Mouse (Mus musculus): ENCODE data around the gene P3h1. TPM values are rescaled to one million over a fixed set of nuclear protein-coding genes. Genes with fewer than 3 reads are reported as not detected.
A peak's percentile ranks its signal among the peaks of the same experiment; 100 is the strongest.
"Not testable (repeated sequence)": the region's sequence is repeated elsewhere in the genome, so short reads cannot be mapped to it uniquely, and the experiment has no call there.

Gene P3h1
- polyA plus RNA-seq, 1 experiment from 2014 or later = 34.0 TPM

- ATAC-seq (ENCODE audit: insufficient read depth, low FRiP score) = no peak
- 76% methylated on average over 15 of the region's 15 CpGs for WGBS
- no peaks in the 10 kb centered on the region for H3K27me3 ChIP-seq (ENCODE audit: control insufficient read depth, insufficient read depth, low read length)
- H3K9me3 ChIP-seq (replicated peaks; ENCODE audit: control insufficient read depth, low read length) = no peaks in the 10 kb centered on the region
- H3K27ac ChIP-seq (ENCODE audit: low read length) = no peak overlapping the region
- no peaks in the 10 kb centered on the region for H3K36me3 ChIP-seq (ENCODE audit: control insufficient read depth, insufficient read depth, low read length)
- no peak overlapping the region for H3K9ac ChIP-seq (ENCODE audit: low read length)
- no peaks in the 10 kb centered on the region for H3K4me1 ChIP-seq (ENCODE audit: control insufficient read depth, insufficient read depth, low read length)
- no peak overlapping the region for H3K4me3 ChIP-seq (replicated peaks; ENCODE audit: low read length)
- no peak overlapping the region for H3K4me2 ChIP-seq (ENCODE audit: low read depth, low read length)
Observed at GRCm38 (mm10) chr4:119259344-119260254, 26.9 kb downstream of the P3h1 start.

- no peak overlapping the region for H3K27ac ChIP-seq (ENCODE audit: low read length)
- H3K36me3 ChIP-seq (ENCODE audit: control insufficient read depth, insufficient read depth, low read length) = no peaks in the 10 kb centered on the region
- H3K9me3 ChIP-seq (replicated peaks; ENCODE audit: control insufficient read depth, low read length) = no peaks in the 10 kb centered on the region
- H3K4me2 ChIP-seq (ENCODE audit: low read depth, low read length) = no peak overlapping the region
- no peak for ATAC-seq (ENCODE audit: insufficient read depth, low FRiP score)
- 49% methylated on average over 7 of the region's 7 CpGs for WGBS
- H3K4me1 ChIP-seq (ENCODE audit: control insufficient read depth, insufficient read depth, low read length) = no peaks in the 10 kb centered on the region
- no peak overlapping the region for H3K9ac ChIP-seq (ENCODE audit: low read length)
- H3K27me3 ChIP-seq (ENCODE audit: control insufficient read depth, insufficient read depth, low read length) = no peaks in the 10 kb centered on the region
- H3K4me3 ChIP-seq (replicated peaks; ENCODE audit: low read length) = no peak overlapping the region
Observed at GRCm38 (mm10) chr4:119261087-119261713, 28.5 kb downstream of the P3h1 start.

GRCm38 (mm10) chr4:119262483-119262882, 29.8 kb downstream of the P3h1 start:
- Histone ChIP-seq H3K4me3 (replicated peaks; ENCODE audit: low read length) (no peak overlapping the region), H3K36me3 (ENCODE audit: control insufficient read depth, insufficient read depth, low read length) (no peaks in the 10 kb centered on the region), H3K4me1 (ENCODE audit: control insufficient read depth, insufficient read depth, low read length) (no peaks in the 10 kb centered on the region), H3K9ac (ENCODE audit: low read length) (no peak overlapping the region), H3K4me2 (ENCODE audit: low read depth, low read length) (no peak overlapping the region), H3K27ac (ENCODE audit: low read length) (no peak overlapping the region), H3K9me3 (replicated peaks; ENCODE audit: control insufficient read depth, low read length) (no peaks in the 10 kb centered on the region), H3K27me3 (ENCODE audit: control insufficient read depth, insufficient read depth, low read length) (no peaks in the 10 kb centered on the region)
- 90% methylated on average over 5 of the region's 5 CpGs for whole genome bisulfite sequencing
- ATAC-seq (ENCODE audit: insufficient read depth, low FRiP score) = no peak

- 58% methylated on average over 3 of the region's 3 CpGs for WGBS
- no peaks in the 10 kb centered on the region for H3K4me1 ChIP-seq (ENCODE audit: control insufficient read depth, insufficient read depth, low read length)
- H3K9ac ChIP-seq (ENCODE audit: low read length) = no peak overlapping the region
- no peaks in the 10 kb centered on the region for H3K27me3 ChIP-seq (ENCODE audit: control insufficient read depth, insufficient read depth, low read length)
- ATAC-seq (ENCODE audit: insufficient read depth, low FRiP score) = no peak
- H3K4me2 ChIP-seq (ENCODE audit: low read depth, low read length) = no peak overlapping the region
- no peak overlapping the region for H3K4me3 ChIP-seq (replicated peaks; ENCODE audit: low read length)
- H3K27ac ChIP-seq (ENCODE audit: low read length) = no peak overlapping the region
- H3K9me3 ChIP-seq (replicated peaks; ENCODE audit: control insufficient read depth, low read length) = no peaks in the 10 kb centered on the region
- H3K36me3 ChIP-seq (ENCODE audit: control insufficient read depth, insufficient read depth, low read length) = no peaks in the 10 kb centered on the region
Observed at GRCm38 (mm10) chr4:119263459-119263858, 30.7 kb downstream of the P3h1 start.

GRCm38 (mm10) chr4:119266606-119267005, 33.9 kb downstream of the P3h1 start:
- Histone ChIP-seq H3K4me2 (ENCODE audit: low read depth, low read length) (no peak overlapping the region), H3K4me3 (replicated peaks; ENCODE audit: low read length) (no peak overlapping the region), H3K36me3 (ENCODE audit: control insufficient read depth, insufficient read depth, low read length) (peaks cover 9% of the 10 kb centered on the region), H3K4me1 (ENCODE audit: control insufficient read depth, insufficient read depth, low read length) (no peaks in the 10 kb centered on the region), H3K27ac (ENCODE audit: low read length) (no peak overlapping the region), H3K27me3 (ENCODE audit: control insufficient read depth, insufficient read depth, low read length) (no peaks in the 10 kb centered on the region), H3K9ac (ENCODE audit: low read length) (no peak overlapping the region), H3K9me3 (replicated peaks; ENCODE audit: control insufficient read depth, low read length) (no peaks in the 10 kb centered on the region)
- no peak for ATAC-seq (ENCODE audit: insufficient read depth, low FRiP score)
- 66% methylated on average over 13 of the region's 13 CpGs for whole genome bisulfite sequencing

- H3K9me3 ChIP-seq (replicated peaks; ENCODE audit: control insufficient read depth, low read length) = no peaks in the 10 kb centered on the region
- WGBS = 70% methylated on average over 1 of the region's 1 CpGs
Observed at GRCm38 (mm10) chr4:119274627-119275026, 41.9 kb downstream of the P3h1 start.

GRCm38 (mm10) chr4:119275226-119275625, 42.5 kb downstream of the P3h1 start:
- Histone ChIP-seq H3K36me3 (ENCODE audit: control insufficient read depth, insufficient read depth, low read length) (peaks cover 35% of the 10 kb centered on the region), H3K4me1 (ENCODE audit: control insufficient read depth, insufficient read depth, low read length) (no peaks in the 10 kb centered on the region), H3K9me3 (replicated peaks; ENCODE audit: control insufficient read depth, low read length) (no peaks in the 10 kb centered on the region), H3K27ac (ENCODE audit: low read length) (no peak overlapping the region), H3K9ac (ENCODE audit: low read length) (no peak overlapping the region), H3K4me2 (ENCODE audit: low read depth, low read length) (no peak overlapping the region), H3K27me3 (ENCODE audit: control insufficient read depth, insufficient read depth, low read length) (no peaks in the 10 kb centered on the region), H3K4me3 (replicated peaks; ENCODE audit: low read length) (no peak overlapping the region)
- 74% methylated on average over 2 of the region's 2 CpGs for WGBS
- no peak for ATAC-seq (ENCODE audit: insufficient read depth, low FRiP score)

More at GRCm38 (mm10) chr4:119274627-119275026, 41.9 kb downstream of the P3h1 start:
- H3K27me3 ChIP-seq (ENCODE audit: control insufficient read depth, insufficient read depth, low read length) = no peaks in the 10 kb centered on the region
- H3K27ac ChIP-seq (ENCODE audit: low read length) = no peak overlapping the region
- 0 out of 2 replicates have a peak, but pooled peaks have one; percentile 44 for ATAC-seq (ENCODE audit: insufficient read depth, low FRiP score)
- no peak overlapping the region for H3K9ac ChIP-seq (ENCODE audit: low read length)
- no peaks in the 10 kb centered on the region for H3K4me1 ChIP-seq (ENCODE audit: control insufficient read depth, insufficient read depth, low read length)
- no peak overlapping the region for H3K4me3 ChIP-seq (replicated peaks; ENCODE audit: low read length)
- peaks cover 32% of the 10 kb centered on the region for H3K36me3 ChIP-seq (ENCODE audit: control insufficient read depth, insufficient read depth, low read length)
- no peak overlapping the region for H3K4me2 ChIP-seq (ENCODE audit: low read depth, low read length)

GRCm38 (mm10) chr4:119275726-119276125, 43.0 kb downstream of the P3h1 start:
- Histone ChIP-seq H3K36me3 (ENCODE audit: control insufficient read depth, insufficient read depth, low read length) (peaks cover 37% of the 10 kb centered on the region), H3K9me3 (replicated peaks; ENCODE audit: control insufficient read depth, low read length) (no peaks in the 10 kb centered on the region), H3K9ac (ENCODE audit: low read length) (no peak overlapping the region), H3K4me2 (ENCODE audit: low read depth, low read length) (no peak overlapping the region), H3K27me3 (ENCODE audit: control insufficient read depth, insufficient read depth, low read length) (no peaks in the 10 kb centered on the region), H3K4me3 (replicated peaks; ENCODE audit: low read length) (no peak overlapping the region), H3K27ac (ENCODE audit: low read length) (no peak overlapping the region), H3K4me1 (ENCODE audit: control insufficient read depth, insufficient read depth, low read length) (no peaks in the 10 kb centered on the region)
- 67% methylated on average over 2 of the region's 2 CpGs for WGBS
- no peak for ATAC-seq (ENCODE audit: insufficient read depth, low FRiP score)

GRCm38 (mm10) chr4:119278784-119279183, 46.1 kb downstream of the P3h1 start:
- H3K27me3 ChIP-seq (ENCODE audit: control insufficient read depth, insufficient read depth, low read length); H3K9me3 ChIP-seq (replicated peaks; ENCODE audit: control insufficient read depth, low read length); H3K27ac ChIP-seq (ENCODE audit: low read length); H3K9ac ChIP-seq (ENCODE audit: low read length); H3K4me2 ChIP-seq (ENCODE audit: low read depth, low read length); ATAC-seq (ENCODE audit: insufficient read depth, low FRiP score); H3K4me1 ChIP-seq (ENCODE audit: control insufficient read depth, insufficient read depth, low read length); H3K4me3 ChIP-seq (replicated peaks; ENCODE audit: low read length): not testable (repeated sequence)
- H3K36me3 ChIP-seq (ENCODE audit: control insufficient read depth, insufficient read depth, low read length) = peaks cover 37% of the 10 kb centered on the region
- 83% methylated on average over 15 of the region's 15 CpGs for WGBS
